Mouse (Mus musculus): ENCODE measurements around the gene Srgap2.

Gene Srgap2

DNA sequence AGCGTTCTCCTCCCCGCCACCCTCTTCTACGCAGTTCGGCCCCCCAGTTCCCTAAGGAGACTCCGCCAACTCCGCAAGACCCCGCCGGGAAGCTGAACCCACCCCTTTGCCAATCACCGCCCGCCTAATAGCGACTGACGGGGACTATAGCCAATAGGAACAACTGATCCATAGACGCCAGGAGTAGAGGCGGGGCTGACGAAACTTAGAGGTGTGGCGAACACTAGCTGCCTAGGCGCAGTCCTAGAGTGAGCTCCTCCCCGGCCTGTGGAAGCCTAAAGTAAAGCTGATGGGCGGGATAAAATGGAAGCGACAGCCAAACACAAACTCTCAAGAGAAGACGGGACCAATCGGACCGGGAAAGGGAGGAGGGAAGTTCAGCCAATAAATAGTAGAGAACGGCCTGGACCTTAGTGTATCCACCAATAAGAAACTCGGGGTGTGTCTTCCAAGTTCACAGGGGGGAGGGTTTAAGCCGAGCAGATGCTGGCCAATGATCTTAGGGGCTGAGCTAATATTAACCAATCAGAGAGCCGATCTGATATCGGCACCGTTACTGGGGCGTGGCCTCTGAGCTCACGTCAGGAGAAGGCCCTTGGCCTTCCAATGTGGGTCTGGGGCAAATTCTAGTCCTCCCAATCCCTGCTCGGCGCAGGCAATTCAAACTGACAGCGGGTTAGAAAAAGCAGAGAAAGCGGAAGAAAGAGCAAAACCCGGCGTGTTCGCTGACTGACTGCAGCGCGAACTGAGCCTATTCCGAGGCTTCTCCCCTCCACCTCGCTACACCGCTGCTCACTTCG, at the start of gene Srgap2, which contains the start of gene Fam72a:
Gene Srgap2 (minus strand): TSS at position 72 of the 800 bp plus-strand sequence.
Gene Fam72a (plus strand): TSS at position 623 of the 800 bp plus-strand sequence.
- in situ Hi-C loops (cut with MseI, MboI), result no loop called here

DNA sequence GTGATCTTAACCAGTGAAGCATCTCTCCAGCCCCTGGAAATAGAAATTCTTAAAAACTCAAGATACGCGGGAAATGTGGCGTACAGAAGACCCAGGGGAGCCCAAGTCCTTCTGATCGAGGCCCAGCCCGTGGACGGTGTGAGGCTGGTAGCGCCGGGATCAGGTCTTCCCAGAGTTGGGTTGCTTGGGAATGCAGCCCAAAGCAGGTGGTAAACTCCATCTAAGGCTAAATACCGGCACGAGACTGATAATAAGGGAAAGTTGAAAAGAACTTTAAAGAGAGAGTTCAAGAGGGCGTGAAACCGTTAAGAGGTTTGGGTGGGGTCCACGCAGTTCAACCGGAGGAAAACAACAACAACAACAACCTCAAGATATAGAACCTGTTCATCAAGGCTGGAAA, 46.6 kb upstream of the Srgap2 start:
- in situ Hi-C loops (cut with MseI, MboI), result loop anchor here in 1 of 2 experiments (25.0 kb wide), 1 partner anchor 286 kb away; the partner anchor contains the start of gene Ikbke

DNA sequence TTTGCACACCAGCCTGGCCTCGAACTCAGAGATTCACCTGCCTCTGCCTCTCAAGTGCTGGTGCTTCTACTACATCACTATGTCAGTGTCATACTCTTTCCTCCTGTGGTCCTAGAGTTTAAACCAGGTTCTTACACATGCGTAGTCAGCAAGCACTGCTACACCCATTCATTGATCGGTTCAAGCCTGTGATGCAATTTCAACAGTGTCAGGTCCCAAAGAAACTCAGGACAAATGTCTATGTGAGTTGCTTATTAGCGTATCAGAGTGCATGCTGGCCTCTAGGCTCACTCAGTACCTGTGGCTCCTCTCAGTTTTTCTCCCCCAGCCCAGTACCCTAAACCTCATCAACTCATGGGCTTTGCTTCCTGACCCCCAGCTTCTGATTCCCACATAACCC, 43.2 kb upstream of the Srgap2 start:
- in situ Hi-C loops (cut with MseI, MboI), result loop anchor here in 1 of 2 experiments (25.0 kb wide), 1 partner anchor 283 kb away; the partner anchor contains the start of gene Ikbke

DNA sequence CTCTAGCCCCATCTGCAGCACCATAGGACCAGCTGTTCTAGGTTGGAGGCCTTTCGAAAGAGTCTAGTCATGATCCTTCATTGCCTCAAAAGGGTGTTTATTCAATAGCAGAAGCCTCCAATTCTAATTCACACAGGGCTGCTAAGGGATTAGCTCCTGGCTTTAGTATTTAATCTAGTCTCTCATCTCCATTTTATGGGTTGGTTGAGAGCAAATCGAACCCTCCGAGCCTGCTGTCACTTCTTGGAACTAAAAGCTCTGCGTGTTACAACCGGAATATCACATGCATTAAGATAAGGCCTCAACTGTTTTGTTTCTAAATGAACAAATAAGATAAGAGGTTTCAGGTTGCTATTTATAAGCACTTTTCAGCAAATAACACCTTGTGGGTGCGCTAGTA, 42.6 kb upstream of the Srgap2 start:
- in situ Hi-C loops (cut with MseI, MboI), result loop anchor here in 1 of 2 experiments (25.0 kb wide), 1 partner anchor 282 kb away; the partner anchor contains the start of gene Ikbke

DNA sequence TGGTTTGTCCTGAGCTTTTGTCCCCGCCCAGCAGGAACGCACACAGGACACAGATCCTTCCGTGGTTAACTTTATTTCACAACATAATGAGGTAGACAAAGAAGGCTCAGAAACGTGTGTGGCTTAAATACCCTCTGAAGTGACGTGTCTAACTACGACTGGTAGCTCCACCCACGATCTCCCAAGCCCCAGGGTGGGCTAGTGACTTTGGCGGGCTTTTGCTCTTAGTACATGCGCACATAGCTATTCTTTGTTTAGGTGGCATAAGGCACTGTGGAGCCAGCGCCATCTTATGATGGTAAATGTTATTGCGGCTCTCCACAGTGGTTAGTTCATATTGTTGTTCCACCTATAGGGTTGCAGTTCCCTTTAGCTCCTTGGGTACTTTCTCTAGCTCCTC, 38.9 kb upstream of the Srgap2 start:
- in situ Hi-C loops (cut with MseI, MboI), result loop anchor here in 1 of 2 experiments (25.0 kb wide), 1 partner anchor 279 kb away; the partner anchor contains the start of gene Ikbke

DNA sequence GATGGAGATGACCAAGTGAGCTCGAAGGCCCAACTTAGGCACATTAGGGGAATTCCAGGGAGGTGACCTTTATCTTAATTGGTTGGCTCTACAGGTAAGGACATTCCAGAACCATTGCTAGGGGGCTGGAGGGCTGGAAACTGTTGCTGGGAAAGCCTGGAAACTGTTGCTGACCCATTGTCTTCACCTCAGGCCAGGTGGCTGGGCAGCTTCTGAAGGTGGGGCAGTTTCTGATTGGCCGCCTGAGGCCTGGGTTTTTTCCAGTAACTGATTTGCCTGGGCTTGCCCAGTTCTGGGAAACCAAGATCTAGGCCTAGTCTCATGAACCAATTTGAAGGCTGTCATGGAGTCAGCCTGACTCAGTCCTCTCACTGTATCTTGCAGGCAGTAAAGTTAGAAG, 34.9 kb upstream of the Srgap2 start:
- in situ Hi-C loops (cut with MseI, MboI), result loop anchor here in 1 of 2 experiments (25.0 kb wide), 1 partner anchor 275 kb away; the partner anchor contains the start of gene Ikbke

DNA sequence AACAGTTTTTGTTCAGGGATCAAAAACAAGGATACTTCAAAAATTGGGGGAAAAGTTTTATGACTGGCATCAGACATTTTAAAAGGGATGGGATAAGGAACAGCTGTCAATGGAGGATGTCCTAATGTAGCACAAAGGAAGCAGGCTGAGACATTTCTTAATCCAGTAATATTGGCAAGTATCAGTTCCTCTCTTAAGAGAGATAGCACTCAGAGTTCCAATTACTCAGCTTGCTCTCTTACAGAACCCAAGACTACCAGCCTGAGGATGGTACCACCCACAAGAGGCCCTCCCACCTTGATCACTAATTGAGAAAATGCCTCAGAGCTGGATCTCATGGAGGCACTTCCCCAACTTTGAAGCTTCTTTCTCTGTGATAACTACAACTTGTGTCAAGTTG, 33.3 kb upstream of the Srgap2 start:
- in situ Hi-C loops (cut with MseI, MboI), result loop anchor here in 1 of 2 experiments (25.0 kb wide), 1 partner anchor 273 kb away; the partner anchor contains the start of gene Ikbke

DNA sequence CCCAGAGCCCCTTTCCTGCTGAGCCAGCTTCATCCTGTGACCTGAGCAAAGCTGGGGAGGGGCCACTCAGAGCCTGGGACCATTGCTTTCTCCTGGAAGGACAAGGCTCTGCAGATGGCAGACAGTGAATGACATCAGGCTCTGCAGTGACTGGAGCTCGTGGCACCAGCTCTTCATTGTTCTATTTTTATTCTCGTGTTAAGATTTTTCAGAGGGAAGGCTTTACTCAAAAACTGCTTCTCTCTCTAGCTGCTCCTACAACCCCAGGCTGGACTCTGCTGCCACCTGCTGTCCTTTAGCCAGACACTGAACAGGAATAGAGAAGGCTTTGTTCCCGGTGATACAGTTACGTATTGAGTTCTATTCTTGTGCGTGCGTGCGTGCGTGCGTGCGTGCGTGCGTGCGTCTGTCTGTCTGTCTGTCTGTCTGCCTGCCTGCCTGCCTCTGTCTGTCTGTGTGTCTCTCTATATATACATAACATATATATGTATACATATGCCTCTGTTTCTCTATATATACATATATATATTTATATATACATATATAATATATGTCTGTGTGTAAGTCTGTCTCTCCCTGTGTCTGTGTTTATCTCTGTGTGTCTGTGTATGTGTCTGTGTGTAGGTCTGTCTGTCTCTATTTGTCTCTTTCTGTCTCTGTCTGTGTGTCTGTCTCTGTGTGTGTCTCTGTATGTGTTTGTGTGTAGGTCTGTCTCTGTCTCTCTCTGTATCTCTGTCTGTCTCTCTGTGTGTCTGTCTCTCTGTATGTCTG, 28.1 kb upstream of the Srgap2 start:
- in situ Hi-C loops (cut with MseI, MboI), result loop anchor here in 1 of 2 experiments (25.0 kb wide), 1 partner anchor 268 kb away; the partner anchor contains the start of gene Ikbke

DNA sequence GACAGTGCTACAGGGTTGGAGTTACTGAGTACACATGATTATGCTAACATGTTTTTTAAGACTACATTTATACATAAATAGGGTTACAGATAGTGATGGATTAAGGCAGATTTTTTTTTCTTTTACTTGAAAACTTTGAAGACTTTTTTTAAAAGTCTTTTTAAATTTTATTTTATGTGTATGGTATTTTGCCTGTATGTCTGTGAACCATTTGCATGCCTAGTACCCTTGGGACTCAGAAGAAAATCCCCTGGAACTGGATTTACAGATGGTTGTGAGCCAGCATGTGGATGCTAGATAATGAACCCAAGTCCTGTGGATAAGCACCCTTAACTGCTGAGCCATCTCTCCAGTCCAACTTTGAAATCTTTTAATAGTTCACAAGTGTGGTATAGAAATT, 26.3 kb upstream of the Srgap2 start:
- in situ Hi-C loops (cut with MseI, MboI), result loop anchor here in 1 of 2 experiments (25.0 kb wide), 1 partner anchor 266 kb away; the partner anchor contains the start of gene Ikbke

DNA sequence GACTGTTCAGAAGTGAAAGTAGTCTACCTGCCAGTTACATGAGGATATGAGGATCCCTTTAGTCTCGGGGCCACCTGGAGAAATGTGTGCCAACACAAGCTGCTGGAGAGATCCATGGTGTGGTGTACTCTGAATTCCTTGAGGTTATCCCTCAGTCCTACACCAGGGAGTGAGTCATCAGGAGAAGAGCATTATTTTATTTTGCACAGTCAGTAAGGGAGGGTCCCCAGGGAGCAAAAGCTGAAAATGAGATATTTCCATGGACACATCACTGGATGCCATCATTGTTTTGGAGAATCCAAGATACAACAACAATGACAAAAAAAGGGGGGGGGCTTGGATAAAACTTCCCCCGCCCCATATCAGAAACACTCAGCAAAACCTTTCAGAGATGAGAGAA, 24.8 kb upstream of the Srgap2 start:
- in situ Hi-C loops (cut with MseI, MboI), result loop anchor here in 1 of 2 experiments (25.0 kb wide), 1 partner anchor 265 kb away; the partner anchor contains the start of gene Ikbke

DNA sequence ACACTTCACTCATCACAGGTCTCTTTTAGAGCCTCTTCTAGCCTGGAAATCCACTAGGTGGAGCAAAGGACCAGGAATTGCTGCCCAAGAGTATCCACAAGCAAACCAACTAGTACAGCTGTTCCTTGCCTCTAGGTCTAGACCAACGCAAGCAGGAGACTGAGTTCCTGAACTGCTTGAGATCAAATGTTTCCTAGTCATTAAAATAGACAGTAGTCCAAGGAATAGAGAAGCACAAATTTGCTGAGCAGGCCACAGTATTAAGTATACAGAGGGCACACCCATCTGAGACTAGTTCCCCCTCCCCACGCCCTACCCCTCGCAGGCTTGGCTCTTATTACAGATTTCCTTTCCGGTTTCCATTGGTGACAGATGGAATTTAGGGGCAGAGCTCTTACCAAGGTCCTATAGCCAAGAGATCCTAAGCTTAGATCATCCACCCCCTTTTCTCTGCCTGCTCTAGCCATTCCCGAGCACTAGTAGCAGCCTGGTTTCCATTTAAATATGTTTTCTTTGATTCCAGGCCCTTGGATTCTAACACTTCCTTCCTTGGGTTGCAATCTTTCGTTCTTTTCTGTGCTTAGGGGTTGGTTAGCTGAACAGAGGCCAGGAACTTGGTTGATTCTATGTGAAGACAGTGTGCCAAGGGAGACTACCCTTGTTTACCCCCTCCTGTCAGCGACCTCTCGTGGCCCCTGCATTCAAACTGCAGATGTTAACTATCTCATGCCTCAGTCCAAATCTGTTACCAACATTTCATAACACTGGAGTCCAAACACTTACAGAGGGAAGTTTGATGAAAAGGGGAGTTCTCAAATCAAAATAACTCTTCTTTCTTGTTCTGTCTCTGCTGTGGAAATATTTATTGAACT, 21.6 kb upstream of the Srgap2 start:
- in situ Hi-C loops (cut with MseI, MboI), result no loop called here

DNA sequence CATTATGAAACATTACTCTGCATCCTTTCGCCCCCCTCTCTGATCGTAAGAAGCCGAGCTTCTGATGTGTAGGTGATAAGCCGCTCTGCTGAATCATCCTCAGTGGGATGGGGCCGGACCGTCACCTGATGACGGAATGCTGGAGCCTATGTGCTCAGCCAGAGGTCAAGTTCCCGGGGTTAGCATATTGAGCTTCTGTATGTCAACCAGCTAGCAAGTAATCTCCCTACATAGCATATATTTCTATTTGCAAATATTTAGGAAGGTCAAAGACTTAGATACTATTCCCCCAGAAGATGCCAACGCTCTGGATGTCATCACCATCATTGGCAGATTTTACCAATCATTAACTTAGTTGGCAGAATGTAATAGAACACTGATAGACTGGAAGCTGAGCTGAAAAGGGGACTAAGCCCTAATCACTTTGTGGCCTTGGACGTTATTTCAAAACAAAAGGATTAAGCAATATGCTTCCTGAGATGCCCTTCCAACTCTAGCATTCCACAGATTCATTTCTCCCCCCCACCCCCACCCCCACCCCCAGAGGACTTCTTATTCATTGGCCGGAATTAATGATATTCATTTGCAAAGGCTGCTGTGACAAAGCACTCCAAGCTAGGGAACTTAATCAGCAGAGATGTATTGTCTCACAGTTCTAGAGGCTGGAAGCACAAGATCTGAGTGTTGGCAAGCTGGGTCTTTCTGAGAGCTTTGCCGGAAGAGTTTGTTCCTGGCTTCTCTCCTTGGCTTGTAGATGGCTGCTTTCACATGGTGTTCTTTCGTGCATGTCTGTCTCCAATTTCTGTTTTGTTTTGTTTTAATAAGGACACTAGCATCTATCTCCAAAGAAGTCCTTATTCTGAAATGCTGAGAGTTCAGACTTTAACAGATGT, 19.9 kb upstream of the Srgap2 start:
- in situ Hi-C loops (cut with MseI, MboI), result no loop called here

DNA sequence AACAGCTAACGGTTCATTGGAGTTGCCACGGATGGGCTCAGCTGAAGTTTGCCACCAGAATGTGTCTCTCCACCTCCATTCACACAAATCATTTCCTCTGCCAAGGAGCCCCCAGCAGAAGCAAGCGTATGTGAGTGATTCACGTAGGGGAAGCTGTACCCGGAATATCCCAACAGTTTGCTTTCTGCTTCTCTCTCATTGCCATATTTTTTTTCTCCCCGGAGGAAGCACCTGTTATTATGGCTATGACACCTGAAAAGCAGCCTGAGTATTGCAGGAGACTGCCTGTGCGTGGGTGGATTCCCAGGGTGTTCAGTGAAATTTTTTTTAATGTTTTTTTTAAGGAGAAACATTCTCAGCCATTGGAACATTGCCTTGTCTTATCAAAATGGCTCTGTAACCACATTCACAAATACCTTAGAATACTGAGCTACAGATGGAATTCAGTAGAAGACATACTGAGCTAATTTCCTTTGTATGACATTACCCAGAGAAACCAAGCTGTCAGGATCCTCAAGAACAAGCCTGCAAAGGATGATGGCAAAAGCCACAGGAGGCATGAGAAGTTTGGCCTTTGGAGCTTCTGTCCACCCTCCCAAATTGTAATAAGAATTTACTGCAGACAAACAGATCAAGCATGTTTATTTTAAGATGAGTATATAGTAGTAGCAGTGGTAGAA, 16.9 kb upstream of the Srgap2 start:
- in situ Hi-C loops (cut with MseI, MboI), result no loop called here

DNA sequence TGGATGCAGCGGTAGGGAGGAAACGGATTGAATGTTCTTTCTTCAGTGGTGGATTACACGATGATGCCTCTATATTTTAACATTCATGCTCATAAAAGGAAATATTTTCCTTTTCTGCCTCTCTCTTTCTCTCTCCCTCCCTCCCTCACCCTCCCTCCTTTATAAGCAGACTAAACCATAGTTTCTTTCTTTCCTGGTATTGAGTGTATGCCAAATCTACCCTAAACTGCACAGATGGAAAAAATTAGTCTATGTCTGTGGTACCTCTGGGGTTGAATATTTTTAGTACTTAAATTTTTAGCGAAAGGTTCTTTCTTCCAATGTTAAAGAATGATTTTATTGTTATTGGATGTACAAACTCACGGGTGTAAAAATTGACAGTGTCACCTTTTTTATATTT, 14.8 kb upstream of the Srgap2 start:
- in situ Hi-C loops (cut with MseI, MboI), result no loop called here

DNA sequence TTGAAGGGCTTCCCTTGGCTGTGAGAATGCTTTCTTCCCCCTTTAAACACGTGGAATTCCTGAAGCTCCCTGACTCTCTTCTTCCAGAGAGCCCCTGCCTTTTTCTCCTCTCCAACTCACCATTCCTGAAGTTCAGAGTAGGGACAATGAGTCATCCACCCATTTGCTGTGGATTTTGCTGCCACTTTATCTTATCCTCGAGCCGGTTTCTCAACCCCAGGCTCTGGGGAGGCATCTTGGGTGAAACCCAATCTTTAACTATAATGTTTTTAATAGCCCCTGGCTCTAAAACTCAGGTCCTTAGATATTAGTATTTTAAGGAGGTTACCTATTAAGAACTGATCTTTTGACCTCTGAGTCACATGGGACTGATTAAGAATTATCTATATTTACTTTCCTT, 14.3 kb upstream of the Srgap2 start:
- in situ Hi-C loops (cut with MseI, MboI), result no loop called here

DNA sequence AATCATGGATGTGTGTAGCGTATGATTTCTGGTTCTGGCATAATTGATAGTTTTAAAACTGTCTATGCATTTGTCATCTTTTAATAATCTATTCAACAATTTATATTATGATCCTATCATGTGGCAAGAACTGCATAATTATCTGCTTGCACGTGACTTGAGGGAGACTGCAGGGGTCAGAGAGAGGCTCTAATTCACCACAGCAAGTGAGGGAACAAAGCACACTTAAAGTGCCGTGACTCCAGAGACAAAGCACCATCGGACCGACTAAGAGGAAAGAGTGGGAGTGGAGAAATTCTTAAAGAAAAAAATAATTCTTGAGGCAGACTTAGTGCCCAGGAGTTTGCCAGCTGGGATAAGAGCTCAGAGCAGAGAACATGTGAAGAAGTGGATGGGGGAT, 13.6 kb upstream of the Srgap2 start:
- in situ Hi-C loops (cut with MseI, MboI), result no loop called here

DNA sequence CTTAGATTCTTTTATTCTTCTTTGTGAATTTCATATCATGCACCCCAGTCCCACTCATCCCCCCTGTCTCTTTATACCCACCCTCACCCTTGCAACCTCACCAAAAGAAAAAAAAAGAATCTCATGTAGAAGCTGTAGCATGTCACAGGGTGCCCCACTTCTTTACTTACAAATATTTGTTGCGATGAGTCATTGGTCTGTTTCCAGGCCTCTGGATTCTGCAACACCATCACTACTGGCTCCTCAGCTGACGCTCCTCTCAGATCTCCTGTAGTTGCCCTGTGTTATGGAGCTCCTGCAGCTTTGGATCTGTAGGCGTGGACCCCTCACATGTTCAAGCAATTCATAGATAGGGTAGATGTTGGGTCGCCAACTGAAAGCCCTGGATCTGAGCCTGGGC, 12.6 kb upstream of the Srgap2 start:
- in situ Hi-C loops (cut with MseI, MboI), result no loop called here

DNA sequence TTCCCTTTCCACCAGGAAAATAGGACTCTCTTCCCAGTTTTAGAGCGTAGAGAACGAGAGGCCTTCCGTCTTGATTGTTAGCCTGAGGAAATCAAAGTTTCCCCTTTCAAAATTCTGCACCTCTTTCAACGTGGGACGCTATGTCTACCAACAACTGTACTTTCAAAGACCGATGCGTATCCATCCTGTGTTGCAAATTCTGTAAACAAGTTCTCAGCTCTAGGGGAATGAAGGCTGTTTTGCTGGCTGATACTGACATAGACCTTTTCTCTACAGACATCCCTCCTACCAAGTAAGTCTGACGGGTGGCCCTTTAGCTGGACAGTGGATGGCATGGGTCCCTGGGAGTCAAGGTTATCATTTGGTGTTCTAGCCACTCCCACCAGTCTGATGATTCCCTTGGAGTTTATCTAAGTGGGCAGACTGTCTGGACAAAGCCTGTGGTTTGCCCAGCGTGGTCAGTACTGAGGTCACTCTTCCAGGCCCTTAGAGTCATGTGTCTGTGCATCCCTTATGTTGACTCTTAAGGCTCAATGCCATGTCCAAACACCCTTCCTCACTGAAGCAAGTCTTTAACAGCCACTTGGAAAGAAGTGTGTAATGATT, 1.5 kb upstream of the Srgap2 start:
- in situ Hi-C loops (cut with MseI, MboI), result no loop called here

DNA sequence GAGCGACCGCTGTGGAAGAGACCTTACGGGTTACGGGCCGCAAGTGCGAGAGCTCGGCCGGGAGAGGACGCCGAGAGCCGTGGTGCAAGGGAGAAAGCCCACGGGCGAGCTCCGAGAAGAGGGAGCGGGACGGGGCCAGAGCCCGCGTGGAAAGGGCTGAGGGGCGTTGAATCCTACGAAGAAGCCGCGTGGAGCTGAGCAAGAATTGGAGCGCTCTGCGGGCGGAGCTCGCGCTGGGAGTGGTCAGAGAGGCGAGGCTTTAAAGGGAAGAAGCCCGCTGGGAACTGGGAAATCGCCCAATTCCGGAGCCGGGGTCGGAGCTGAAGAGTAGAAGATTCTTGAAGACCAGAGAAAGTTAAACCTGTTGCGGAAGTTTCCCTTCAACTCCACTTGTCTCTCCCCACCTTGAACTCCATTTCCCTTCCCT, 942 bp upstream of the Srgap2 start:
- in situ Hi-C loops (cut with MseI, MboI), result no loop called here
